Comparison of ENCODE assay signal across 10 mouse cellular contexts in the genomic region with DNA sequence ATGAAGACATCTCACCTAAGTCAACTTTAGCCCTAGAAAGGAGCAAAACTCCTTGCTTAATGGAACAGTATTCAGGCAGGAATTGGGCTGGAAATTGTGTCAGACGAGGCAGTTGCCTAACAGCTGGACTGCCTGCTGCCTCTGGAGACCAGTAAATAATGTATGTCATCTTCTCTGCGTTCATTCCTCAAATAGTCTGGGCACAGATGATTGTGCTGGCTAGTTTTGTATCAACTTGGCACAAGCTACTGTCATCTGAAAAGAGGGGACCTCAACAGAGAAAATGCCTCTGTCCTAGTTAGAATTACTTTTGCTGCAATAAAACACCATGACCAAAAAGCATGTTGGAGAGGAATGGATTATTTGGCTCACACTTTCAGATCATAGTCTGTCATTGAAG.
"Had no signal": no experiment of that assay in that cellular context is flagged by ENCODE, and none has a peak within 500 bp of the region (broad histone marks: within the 10 kb centered on the region; RNA-seq: fewer than 3 reads in every experiment).

No protein-coding gene starts in this region.

- H3K27ac ChIP-seq: layer of hippocampus, adult 2 months; liver, embryonic 13.5 days had no signal

- DNase-seq: kidney, adult 9 months; kidney, postnatal 25 days; layer of hippocampus, adult 9-11 months; liver, embryonic 13.5 days; lung, adult 2 months; midbrain, embryonic 14.5 days; right cerebral cortex, postnatal 25 days; thymus, adult 18-20 months; thymus, postnatal 36 days had no signal

- H3K4me3 ChIP-seq: layer of hippocampus, adult 2 months; liver, embryonic 13.5 days had no signal

- H3K27me3 ChIP-seq: liver, embryonic 13.5 days had no signal

- H3K36me3 ChIP-seq: liver, embryonic 13.5 days had no signal

- H3K9me3 ChIP-seq: liver, embryonic 13.5 days had no signal
